Mouse (Mus musculus) small intestine, adult 2 months (tissue): ENCODE results near the gene Slc7a11.

Source experiments
- CTCF ChIP-seq: fragments of 200-500 bp; IDR thresholded peaks from 2 replicates; pipeline ENCODE4 v1.5.1; 2012; ENCODE audit warnings: low read depth, mild to moderate bottlenecking, control low read depth, inconsistent platforms, low read length, moderate library complexity, mixed read lengths; ENCODE audit not compliant: insufficient replicate concordance, insufficient read length; ENCODE audit errors: extremely low read depth
- POLR2A ChIP-seq: fragments of 200-500 bp; IDR thresholded peaks from 2 replicates; pipeline ENCODE4 v1.6.1; 2012; ENCODE audit warnings: low read depth, mild to moderate bottlenecking, control low read depth, inconsistent platforms, low read length, moderate library complexity

DNA sequence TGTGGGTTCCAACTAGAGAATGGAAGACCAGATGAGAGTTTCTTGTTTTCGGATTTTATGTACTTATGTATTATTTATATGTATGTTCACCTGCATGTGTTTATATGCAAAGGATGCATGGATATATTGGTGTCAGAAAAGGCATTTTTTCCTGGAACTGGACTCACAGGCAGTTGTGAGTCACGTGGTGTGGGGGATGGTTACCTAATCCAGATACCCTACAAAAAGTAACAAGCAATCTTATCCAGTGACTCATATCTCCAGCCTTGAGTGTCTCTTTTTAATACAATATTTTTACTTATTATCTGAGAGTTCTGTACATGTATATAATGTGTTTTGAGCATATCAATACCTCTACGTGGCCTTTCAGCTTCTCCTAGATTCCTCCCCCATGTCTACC, 469.4 kb downstream of the Slc7a11 start:
- TF ChIP-seq CTCF (no peak), POLR2A (no peak)
